Mouse (Mus musculus): ENCODE results near the gene Lat2. TPM values are rescaled to one million over a fixed set of nuclear protein-coding genes. Genes with fewer than 3 reads are reported as not detected.

Gene Lat2
- polyA plus RNA-seq, 1 experiment, result 0.61 TPM

GRCm38 (mm10) chr5:134638461-134639268 is 23.8 kb upstream of the Lat2 start:
- Histone ChIP-seq H3K79me3 (ENCODE audit: low read depth) (peaks cover 51% of the 10 kb centered on the region), H3K4me3 (ENCODE audit: insufficient read depth, poor library complexity, severe bottlenecking) (peak overlapping the region; percentile 87), H3K36me3 (ENCODE audit: control insufficient read depth, insufficient read depth) (peaks cover 40% of the 10 kb centered on the region), H3K79me2 (ENCODE audit: control insufficient read depth, insufficient read depth) (peaks cover 56% of the 10 kb centered on the region), H3ac (ENCODE audit: control insufficient read depth, insufficient read length, low read depth) (peak overlapping the region; percentile 90), H3K27me3 (ENCODE audit: control insufficient read depth, insufficient read depth, insufficient read length) (no peaks in the 10 kb centered on the region)
- no peak for TF ChIP-seq USF1 (IDR thresholded peaks at IDR 0.05; ENCODE audit: low read depth)

GRCm38 (mm10) chr5:134637820-134638367 is 23.1 kb upstream of the Lat2 start:
- H3K36me3 ChIP-seq (ENCODE audit: control insufficient read depth, insufficient read depth), result peaks cover 48% of the 10 kb centered on the region
- peak overlapping the region; percentile 90 for H3ac ChIP-seq (ENCODE audit: control insufficient read depth, insufficient read length, low read depth)

GRCm38 (mm10) chr5:134632841-134633240 is 18.0 kb upstream of the Lat2 start:
- Histone ChIP-seq H3K36me3 (ENCODE audit: control insufficient read depth, insufficient read depth) (peaks cover 94% of the 10 kb centered on the region), H3K4me3 (ENCODE audit: insufficient read depth, poor library complexity, severe bottlenecking) (no peak overlapping the region), H3ac (ENCODE audit: control insufficient read depth, insufficient read length, low read depth) (no peak overlapping the region), H3K79me3 (ENCODE audit: low read depth) (peaks cover 96% of the 10 kb centered on the region), H3K79me2 (ENCODE audit: control insufficient read depth, insufficient read depth) (peaks cover 100% of the 10 kb centered on the region), H3K27me3 (ENCODE audit: control insufficient read depth, insufficient read depth, insufficient read length) (no peaks in the 10 kb centered on the region)
- TF ChIP-seq USF1 (IDR thresholded peaks at IDR 0.05; ENCODE audit: low read depth) (no peak), FOSL1 (IDR thresholded peaks at IDR 0.05; ENCODE audit: insufficient read depth, low read length, poor library complexity, severe bottlenecking) (no peak), CTCF (IDR thresholded peaks at IDR 0.05; ENCODE audit: control insufficient read depth, insufficient read depth, insufficient read length) (no peak), MAX (IDR thresholded peaks at IDR 0.05) (no peak), CEBPB (IDR thresholded peaks at IDR 0.05; ENCODE audit: low read depth) (no peak), MYOD1 (IDR thresholded peaks at IDR 0.05; ENCODE audit: control insufficient read depth, insufficient read length, low read depth) (no peak), MYOG (IDR thresholded peaks at IDR 0.05; ENCODE audit: control insufficient read depth, extremely low read depth, insufficient read length) (no peak)

More at GRCm38 (mm10) chr5:134637820-134638367, 23.1 kb upstream of the Lat2 start:
- H3K79me2 ChIP-seq (ENCODE audit: control insufficient read depth, insufficient read depth), result peaks cover 63% of the 10 kb centered on the region
- H3K27me3 ChIP-seq (ENCODE audit: control insufficient read depth, insufficient read depth, insufficient read length), result no peaks in the 10 kb centered on the region
- peak overlapping the region; percentile 87 for H3K4me3 ChIP-seq (ENCODE audit: insufficient read depth, poor library complexity, severe bottlenecking)
- peaks cover 59% of the 10 kb centered on the region for H3K79me3 ChIP-seq (ENCODE audit: low read depth)
- TF ChIP-seq FOSL1 (IDR thresholded peaks at IDR 0.05; ENCODE audit: insufficient read depth, low read length, poor library complexity, severe bottlenecking), result no peak
- TF ChIP-seq CEBPB (IDR thresholded peaks at IDR 0.05; ENCODE audit: low read depth), result no peak
- TF ChIP-seq CTCF (IDR thresholded peaks at IDR 0.05; ENCODE audit: control insufficient read depth, insufficient read depth, insufficient read length), result no peak
- TF ChIP-seq USF1 (IDR thresholded peaks at IDR 0.05; ENCODE audit: low read depth), result no peak
- no peak for TF ChIP-seq MYOD1 (IDR thresholded peaks at IDR 0.05; ENCODE audit: control insufficient read depth, insufficient read length, low read depth)
- no peak for TF ChIP-seq MYOG (IDR thresholded peaks at IDR 0.05; ENCODE audit: control insufficient read depth, extremely low read depth, insufficient read length)
- TF ChIP-seq MAX (IDR thresholded peaks at IDR 0.05), result no peak

GRCm38 (mm10) chr5:134630835-134631234 is 16.0 kb upstream of the Lat2 start:
- Histone ChIP-seq H3K79me3 (ENCODE audit: low read depth) (peaks cover 98% of the 10 kb centered on the region), H3ac (ENCODE audit: control insufficient read depth, insufficient read length, low read depth) (no peak overlapping the region), H3K79me2 (ENCODE audit: control insufficient read depth, insufficient read depth) (peaks cover 100% of the 10 kb centered on the region), H3K36me3 (ENCODE audit: control insufficient read depth, insufficient read depth) (peaks cover 96% of the 10 kb centered on the region), H3K27me3 (ENCODE audit: control insufficient read depth, insufficient read depth, insufficient read length) (no peaks in the 10 kb centered on the region), H3K4me3 (ENCODE audit: insufficient read depth, poor library complexity, severe bottlenecking) (no peak overlapping the region)
- no peak for TF ChIP-seq CEBPB (IDR thresholded peaks at IDR 0.05; ENCODE audit: low read depth)
- no peak for TF ChIP-seq FOSL1 (IDR thresholded peaks at IDR 0.05; ENCODE audit: insufficient read depth, low read length, poor library complexity, severe bottlenecking)
- TF ChIP-seq USF1 (IDR thresholded peaks at IDR 0.05; ENCODE audit: low read depth), result no peak
- TF ChIP-seq MYOG (IDR thresholded peaks at IDR 0.05; ENCODE audit: control insufficient read depth, extremely low read depth, insufficient read length), result no peak
- no peak for TF ChIP-seq MYOD1 (IDR thresholded peaks at IDR 0.05; ENCODE audit: control insufficient read depth, insufficient read length, low read depth)
- no peak for TF ChIP-seq MAX (IDR thresholded peaks at IDR 0.05)
- TF ChIP-seq CTCF (IDR thresholded peaks at IDR 0.05; ENCODE audit: control insufficient read depth, insufficient read depth, insufficient read length), result no peak

GRCm38 (mm10) chr5:134629508-134629907 is 14.7 kb upstream of the Lat2 start:
- Histone ChIP-seq H3K4me3 (ENCODE audit: insufficient read depth, poor library complexity, severe bottlenecking) (no peak overlapping the region), H3ac (ENCODE audit: control insufficient read depth, insufficient read length, low read depth) (no peak overlapping the region), H3K27me3 (ENCODE audit: control insufficient read depth, insufficient read depth, insufficient read length) (no peaks in the 10 kb centered on the region), H3K79me3 (ENCODE audit: low read depth) (peaks cover 90% of the 10 kb centered on the region), H3K36me3 (ENCODE audit: control insufficient read depth, insufficient read depth) (peaks cover 96% of the 10 kb centered on the region), H3K79me2 (ENCODE audit: control insufficient read depth, insufficient read depth) (peaks cover 99% of the 10 kb centered on the region)
- TF ChIP-seq MYOG (IDR thresholded peaks at IDR 0.05; ENCODE audit: control insufficient read depth, extremely low read depth, insufficient read length) (no peak), CTCF (IDR thresholded peaks at IDR 0.05; ENCODE audit: control insufficient read depth, insufficient read depth, insufficient read length) (no peak)

- no peak overlapping the region for H3ac ChIP-seq (ENCODE audit: control insufficient read depth, insufficient read length, low read depth)
- H3K27me3 ChIP-seq (ENCODE audit: control insufficient read depth, insufficient read depth, insufficient read length), result no peaks in the 10 kb centered on the region
- H3K4me3 ChIP-seq (ENCODE audit: insufficient read depth, poor library complexity, severe bottlenecking), result no peak overlapping the region
- H3K36me3 ChIP-seq (ENCODE audit: control insufficient read depth, insufficient read depth), result peaks cover 81% of the 10 kb centered on the region
- TF ChIP-seq FOSL1 (IDR thresholded peaks at IDR 0.05; ENCODE audit: insufficient read depth, low read length, poor library complexity, severe bottlenecking) (no peak), CTCF (IDR thresholded peaks at IDR 0.05; ENCODE audit: control insufficient read depth, insufficient read depth, insufficient read length) (no peak), MAX (IDR thresholded peaks at IDR 0.05) (no peak), CEBPB (IDR thresholded peaks at IDR 0.05; ENCODE audit: low read depth) (no peak), USF1 (IDR thresholded peaks at IDR 0.05; ENCODE audit: low read depth) (no peak), MYOD1 (IDR thresholded peaks at IDR 0.05; ENCODE audit: control insufficient read depth, insufficient read length, low read depth) (no peak), MYOG (IDR thresholded peaks at IDR 0.05; ENCODE audit: control insufficient read depth, extremely low read depth, insufficient read length) (no peak)
- H3K79me3 ChIP-seq (ENCODE audit: low read depth), result peaks cover 19% of the 10 kb centered on the region
- H3K79me2 ChIP-seq (ENCODE audit: control insufficient read depth, insufficient read depth), result peaks cover 25% of the 10 kb centered on the region
Observed at GRCm38 (mm10) chr5:134622069-134622468, 7.2 kb upstream of the Lat2 start.
